Mouse (Mus musculus): ENCODE data around the gene Maff.

DNA sequence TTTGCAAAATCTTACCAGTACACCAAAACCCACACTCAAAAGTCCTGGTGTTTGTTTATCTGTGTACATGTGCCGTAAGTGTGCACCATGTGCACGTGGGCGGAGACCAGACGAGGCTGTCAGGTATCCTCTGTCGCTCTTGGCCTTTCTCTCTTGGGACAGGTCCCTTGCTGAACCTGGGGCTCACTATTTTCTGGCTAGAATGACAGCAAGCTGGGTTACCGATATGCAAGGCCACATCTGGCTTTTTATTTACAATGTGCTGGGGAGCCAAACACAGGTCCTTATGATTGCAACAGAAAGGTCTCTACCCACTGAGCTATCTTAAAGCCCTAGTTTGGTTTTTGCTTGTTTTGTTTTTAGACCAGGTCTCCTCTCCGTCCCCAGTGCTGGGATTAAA, 41.2 kb downstream of the Maff start:
- TF ChIP-seq EP300 (IDR thresholded peaks at IDR 0.05; ENCODE audit: low read depth) (no peak), CTCF (IDR thresholded peaks at IDR 0.05; ENCODE audit: low read depth) (no peak)
